Mouse (Mus musculus) spleen, adult 2 months (tissue): ENCODE measurements at regions not wholly inside any gene's neighbourhood (a gene's known extent, or its start where the extent isn't known, plus 50 kb on each side); places are given as distances from the start of the nearest gene placed in this dataset.

ENCODE experiments used
- DNase-seq, 2 experiments: peaks; one replicate each; pipeline versions ENCODE4 v3.0.0 to v3.0.0-alpha.2; 2012 to 2021; ENCODE audit warnings: low spot score in 2 of 2, low read depth in 1 of 2
- H3K27ac ChIP-seq: fragments of 200-500 bp; 2 replicates; pipeline ENCODE4 v1.5.1; 2012; ENCODE audit warnings: low read length, inconsistent platforms; ENCODE audit not compliant: insufficient read depth
- H3K27me3 ChIP-seq: fragments of 200-500 bp; 2 replicates; pipeline ENCODE4 v1.6.1; 2012; ENCODE audit warnings: mild to moderate bottlenecking, moderate library complexity, low read length, inconsistent platforms; ENCODE audit not compliant: control insufficient read depth, insufficient read depth
- H3K36me3 ChIP-seq: fragments of 200-500 bp; 2 replicates; pipeline ENCODE4 v1.6.1; 2012; ENCODE audit warnings: mild to moderate bottlenecking, low read length, inconsistent platforms; ENCODE audit not compliant: control insufficient read depth, insufficient read depth
- H3K4me1 ChIP-seq: fragments of 200-500 bp; 2 replicates; pipeline ENCODE4 v1.6.1; 2011; ENCODE audit warnings: inconsistent platforms; ENCODE audit not compliant: control insufficient read depth, insufficient read depth, insufficient read length
- H3K4me3 ChIP-seq: fragments of 200-500 bp; 2 replicates; pipeline ENCODE4 v1.5.1; 2011; ENCODE audit warnings: mild to moderate bottlenecking, inconsistent platforms; ENCODE audit not compliant: insufficient read depth, insufficient read length; ENCODE audit errors: extremely low read depth
- CTCF ChIP-seq: fragments of 200-500 bp; IDR thresholded peaks from 2 replicates; pipeline ENCODE4 v1.5.1; 2011; ENCODE audit warnings: mild to moderate bottlenecking, inconsistent platforms; ENCODE audit not compliant: insufficient read depth, insufficient read length, insufficient replicate concordance; ENCODE audit errors: extremely low read depth
- POLR2A ChIP-seq: fragments of 200-500 bp; IDR thresholded peaks from 2 replicates; pipeline ENCODE4 v1.6.1; 2011; ENCODE audit warnings: low read depth, low read length, inconsistent platforms
- WGBS: fragments of 180-500 bp; shearing (Covaris S2); methylation state at CpG from one replicate; pipeline ENCODE4 v1.1.7; 2018; 5-methylcytosine and 5-hydroxymethylcytosine counted together

GRCm38 (mm10) chr15:6248470-6248869, 51.1 kb upstream of the Dab2 start:
- Histone ChIP-seq H3K4me3 (no peak overlapping the region), H3K27ac (no peak overlapping the region), H3K4me1 (no peaks in the 10 kb centered on the region), H3K27me3 (no peaks in the 10 kb centered on the region), H3K36me3 (no peaks in the 10 kb centered on the region)
- TF ChIP-seq CTCF: no peak
- no peak for TF ChIP-seq POLR2A
- 74% methylated on average over 4 of the region's 4 CpGs for WGBS
- DNase-seq: no peak
